Mouse (Mus musculus): ENCODE data around the gene Tm9sf4. TPM values are rescaled to one million over a fixed set of nuclear protein-coding genes. Genes with fewer than 3 reads are reported as not detected.
A peak's percentile ranks its signal among the peaks of the same experiment; 100 is the strongest.

Gene Tm9sf4
- polyA plus RNA-seq, 1 experiment from 2014 or later = 86.8 TPM

DNA sequence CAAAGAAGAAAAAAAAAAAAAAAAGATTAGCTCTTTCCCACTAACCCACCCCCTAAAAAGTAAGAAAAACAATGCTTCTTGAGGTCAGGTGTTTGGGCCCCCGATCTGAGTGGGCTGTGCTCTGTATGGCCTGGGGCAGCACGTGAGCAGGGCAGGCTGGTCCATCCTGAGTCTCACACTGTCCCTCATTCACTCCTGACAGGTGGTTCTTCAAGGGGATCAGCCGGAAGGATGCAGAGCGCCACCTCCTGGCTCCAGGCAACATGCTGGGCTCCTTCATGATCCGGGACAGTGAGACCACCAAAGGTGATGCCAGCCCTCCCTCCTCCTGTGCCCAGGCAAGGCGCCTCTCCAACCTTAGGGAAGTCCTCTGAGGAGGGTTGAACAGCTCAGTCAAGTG lies 30.1 kb upstream of the Tm9sf4 start:
- Histone ChIP-seq H3K4me3 (ENCODE audit: low read depth, low read length) (no peak overlapping the region), H3K36me3 (ENCODE audit: control insufficient read depth, insufficient read depth, low read length) (no peaks in the 10 kb centered on the region), H3K4me1 (replicated peaks; ENCODE audit: control insufficient read depth, insufficient read depth, low read length) (no peaks in the 10 kb centered on the region), H3K27ac (ENCODE audit: low read depth) (no peak overlapping the region), H3K9me3 (ENCODE audit: control insufficient read depth, low read length) (no peaks in the 10 kb centered on the region), H3K27me3 (replicated peaks; ENCODE audit: control insufficient read depth, insufficient read depth, low read length) (no peaks in the 10 kb centered on the region), H3K4me2 (ENCODE audit: low read length) (no peak overlapping the region), H3K9ac (ENCODE audit: low read length) (no peak overlapping the region)
- ATAC-seq (replicated peaks; ENCODE audit: low FRiP score, low TSS enrichment, low read depth) (no peak), DNase-seq (ENCODE audit: low spot score) (no peak)
- 17% methylated on average over 6 of the region's 6 CpGs for WGBS

DNA sequence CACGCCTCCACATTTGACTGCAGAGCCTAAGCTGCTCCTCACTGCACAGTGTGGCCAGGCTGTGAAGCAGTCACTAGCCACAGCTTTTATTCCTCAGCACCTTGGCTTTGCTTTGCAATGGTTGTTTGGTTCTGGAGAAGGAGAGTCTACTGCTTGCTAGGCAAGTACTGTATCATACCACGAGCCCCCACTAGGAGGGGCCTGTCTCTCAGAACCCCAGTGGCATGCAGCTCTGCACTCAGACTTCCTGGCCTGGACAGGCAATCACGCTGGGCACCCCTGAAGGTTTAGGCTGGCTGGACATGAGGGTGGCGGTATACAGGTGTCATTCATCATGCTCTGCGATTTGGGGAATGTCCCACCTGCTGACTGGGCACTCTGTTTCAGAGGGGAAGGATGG lies 26.9 kb upstream of the Tm9sf4 start:
- Histone ChIP-seq H3K4me3 (ENCODE audit: low read depth, low read length) (no peak overlapping the region), H3K9ac (ENCODE audit: low read length) (no peak overlapping the region), H3K4me1 (replicated peaks; ENCODE audit: control insufficient read depth, insufficient read depth, low read length) (no peaks in the 10 kb centered on the region), H3K27me3 (replicated peaks; ENCODE audit: control insufficient read depth, insufficient read depth, low read length) (no peaks in the 10 kb centered on the region), H3K36me3 (ENCODE audit: control insufficient read depth, insufficient read depth, low read length) (no peaks in the 10 kb centered on the region), H3K4me2 (ENCODE audit: low read length) (no peak overlapping the region), H3K27ac (ENCODE audit: low read depth) (no peak overlapping the region), H3K9me3 (ENCODE audit: control insufficient read depth, low read length) (no peaks in the 10 kb centered on the region)
- ATAC-seq (replicated peaks; ENCODE audit: low FRiP score, low TSS enrichment, low read depth) = 0 out of 2 replicates have a peak, but pooled peaks have one; percentile 50
- WGBS = 40% methylated on average over 5 of the region's 5 CpGs
- DNase-seq (ENCODE audit: low spot score) = peak; percentile 54

DNA sequence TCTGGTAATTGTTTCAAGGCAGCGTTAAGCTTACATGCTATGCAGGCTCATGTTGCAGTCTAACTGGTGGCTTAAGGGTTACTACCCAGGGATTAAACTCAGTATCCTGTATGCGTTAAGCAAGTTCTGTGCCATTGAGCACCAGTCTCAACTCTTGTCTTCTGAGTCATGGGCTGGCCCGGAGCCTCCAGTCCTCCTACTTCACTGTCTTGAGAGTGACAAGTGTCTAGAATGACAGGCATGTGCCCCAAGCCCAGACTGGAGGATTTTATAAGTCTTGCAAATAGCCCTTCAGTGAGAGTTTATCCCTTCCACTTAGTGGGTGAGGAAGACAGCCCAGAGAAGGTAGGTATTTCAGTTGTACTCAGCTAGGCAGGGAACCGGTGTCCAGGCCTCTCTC lies 24.9 kb upstream of the Tm9sf4 start:
- Histone ChIP-seq H3K27ac (ENCODE audit: low read depth) (no peak overlapping the region), H3K9ac (ENCODE audit: low read length) (no peak overlapping the region), H3K4me3 (ENCODE audit: low read depth, low read length) (no peak overlapping the region), H3K4me2 (ENCODE audit: low read length) (no peak overlapping the region), H3K9me3 (ENCODE audit: control insufficient read depth, low read length) (no peaks in the 10 kb centered on the region), H3K27me3 (replicated peaks; ENCODE audit: control insufficient read depth, insufficient read depth, low read length) (no peaks in the 10 kb centered on the region), H3K4me1 (replicated peaks; ENCODE audit: control insufficient read depth, insufficient read depth, low read length) (no peaks in the 10 kb centered on the region), H3K36me3 (ENCODE audit: control insufficient read depth, insufficient read depth, low read length) (no peaks in the 10 kb centered on the region)
- WGBS = 67% methylated on average over 4 of the region's 4 CpGs
- no peak for ATAC-seq (replicated peaks; ENCODE audit: low FRiP score, low TSS enrichment, low read depth)
- DNase-seq (ENCODE audit: low spot score) = no peak

GRCm38 (mm10) chr2:153139158-153139557 lies 21.9 kb upstream of the Tm9sf4 start:
- ATAC-seq (replicated peaks; ENCODE audit: low FRiP score, low TSS enrichment, low read depth) = no peak
- WGBS = 79% methylated on average over 7 of the region's 7 CpGs

GRCm38 (mm10) chr2:153139996-153140613 lies 21.0 kb upstream of the Tm9sf4 start:
- no peak for ATAC-seq (replicated peaks; ENCODE audit: low FRiP score, low TSS enrichment, low read depth)
- no peaks in the 10 kb centered on the region for H3K9me3 ChIP-seq (ENCODE audit: control insufficient read depth, low read length)
- DNase-seq (ENCODE audit: low spot score) = no peak
- no peak overlapping the region for H3K27ac ChIP-seq (ENCODE audit: low read depth)
- no peaks in the 10 kb centered on the region for H3K27me3 ChIP-seq (replicated peaks; ENCODE audit: control insufficient read depth, insufficient read depth, low read length)
- H3K4me3 ChIP-seq (ENCODE audit: low read depth, low read length) = no peak overlapping the region
- no peaks in the 10 kb centered on the region for H3K36me3 ChIP-seq (ENCODE audit: control insufficient read depth, insufficient read depth, low read length)
- no peaks in the 10 kb centered on the region for H3K4me1 ChIP-seq (replicated peaks; ENCODE audit: control insufficient read depth, insufficient read depth, low read length)
- 22% methylated on average over 9 of the region's 9 CpGs for WGBS
- H3K4me2 ChIP-seq (ENCODE audit: low read length) = no peak overlapping the region
- H3K9ac ChIP-seq (ENCODE audit: low read length) = no peak overlapping the region

More at GRCm38 (mm10) chr2:153139158-153139557, 21.9 kb upstream of the Tm9sf4 start:
- Histone ChIP-seq H3K4me2 (ENCODE audit: low read length) (no peak overlapping the region), H3K4me3 (ENCODE audit: low read depth, low read length) (no peak overlapping the region), H3K36me3 (ENCODE audit: control insufficient read depth, insufficient read depth, low read length) (no peaks in the 10 kb centered on the region), H3K4me1 (replicated peaks; ENCODE audit: control insufficient read depth, insufficient read depth, low read length) (no peaks in the 10 kb centered on the region), H3K9me3 (ENCODE audit: control insufficient read depth, low read length) (no peaks in the 10 kb centered on the region), H3K27me3 (replicated peaks; ENCODE audit: control insufficient read depth, insufficient read depth, low read length) (no peaks in the 10 kb centered on the region), H3K27ac (ENCODE audit: low read depth) (no peak overlapping the region), H3K9ac (ENCODE audit: low read length) (no peak overlapping the region)
- no peak for DNase-seq (ENCODE audit: low spot score)

GRCm38 (mm10) chr2:153142620-153143199 lies 18.4 kb upstream of the Tm9sf4 start:
- H3K27ac ChIP-seq (ENCODE audit: low read depth) = no peak overlapping the region
- 0 out of 2 replicates have a peak, but pooled peaks have one; percentile 29 for ATAC-seq (replicated peaks; ENCODE audit: low FRiP score, low TSS enrichment, low read depth)
- H3K4me3 ChIP-seq (ENCODE audit: low read depth, low read length) = no peak overlapping the region
- WGBS = 24% methylated on average over 10 of the region's 10 CpGs
- H3K36me3 ChIP-seq (ENCODE audit: control insufficient read depth, insufficient read depth, low read length) = no peaks in the 10 kb centered on the region
- H3K9ac ChIP-seq (ENCODE audit: low read length) = no peak overlapping the region
- H3K27me3 ChIP-seq (replicated peaks; ENCODE audit: control insufficient read depth, insufficient read depth, low read length) = no peaks in the 10 kb centered on the region
- H3K4me1 ChIP-seq (replicated peaks; ENCODE audit: control insufficient read depth, insufficient read depth, low read length) = no peaks in the 10 kb centered on the region
- H3K4me2 ChIP-seq (ENCODE audit: low read length) = no peak overlapping the region
- DNase-seq (ENCODE audit: low spot score) = peak; percentile 83
- no peaks in the 10 kb centered on the region for H3K9me3 ChIP-seq (ENCODE audit: control insufficient read depth, low read length)

GRCm38 (mm10) chr2:153145346-153145745 lies 15.8 kb upstream of the Tm9sf4 start:
- no peak overlapping the region for H3K4me2 ChIP-seq (ENCODE audit: low read length)
- H3K9me3 ChIP-seq (ENCODE audit: control insufficient read depth, low read length) = no peaks in the 10 kb centered on the region
- no peaks in the 10 kb centered on the region for H3K4me1 ChIP-seq (replicated peaks; ENCODE audit: control insufficient read depth, insufficient read depth, low read length)
- no peak overlapping the region for H3K27ac ChIP-seq (ENCODE audit: low read depth)
- H3K27me3 ChIP-seq (replicated peaks; ENCODE audit: control insufficient read depth, insufficient read depth, low read length) = no peaks in the 10 kb centered on the region
- no peak overlapping the region for H3K9ac ChIP-seq (ENCODE audit: low read length)
- H3K4me3 ChIP-seq (ENCODE audit: low read depth, low read length) = no peak overlapping the region
- no peak for DNase-seq (ENCODE audit: low spot score)
- 73% methylated on average over 5 of the region's 5 CpGs for WGBS
- ATAC-seq (replicated peaks; ENCODE audit: low FRiP score, low TSS enrichment, low read depth) = no peak
- H3K36me3 ChIP-seq (ENCODE audit: control insufficient read depth, insufficient read depth, low read length) = no peaks in the 10 kb centered on the region

DNA sequence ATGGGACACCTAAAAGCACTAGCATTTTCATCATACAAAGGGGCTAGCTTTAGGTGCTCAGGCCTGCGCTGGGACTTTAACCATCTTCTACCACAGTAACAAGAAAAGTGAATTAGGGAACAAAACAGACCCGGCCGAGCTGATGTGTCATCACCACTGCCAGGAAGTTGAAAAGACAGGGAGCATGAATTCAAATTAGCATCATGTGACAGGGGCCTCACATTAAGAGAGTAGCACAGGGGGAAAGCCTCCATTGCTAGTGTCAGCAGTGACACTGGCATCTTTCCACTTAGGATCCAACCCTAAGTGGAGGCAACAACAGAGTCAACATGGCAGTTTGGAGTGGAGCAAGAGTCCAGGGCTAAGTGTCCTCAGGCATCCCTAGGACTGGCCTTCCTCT lies 13.9 kb upstream of the Tm9sf4 start:
- H3K4me1 ChIP-seq (replicated peaks; ENCODE audit: control insufficient read depth, insufficient read depth, low read length) = no peaks in the 10 kb centered on the region
- no peak overlapping the region for H3K27ac ChIP-seq (ENCODE audit: low read depth)
- H3K4me2 ChIP-seq (ENCODE audit: low read length) = no peak overlapping the region
- WGBS = 74% methylated on average over 3 of the region's 3 CpGs
- no peak overlapping the region for H3K4me3 ChIP-seq (ENCODE audit: low read depth, low read length)
- H3K27me3 ChIP-seq (replicated peaks; ENCODE audit: control insufficient read depth, insufficient read depth, low read length) = no peaks in the 10 kb centered on the region
- no peak overlapping the region for H3K9ac ChIP-seq (ENCODE audit: low read length)
- no peaks in the 10 kb centered on the region for H3K9me3 ChIP-seq (ENCODE audit: control insufficient read depth, low read length)
- DNase-seq (ENCODE audit: low spot score) = no peak
- no peaks in the 10 kb centered on the region for H3K36me3 ChIP-seq (ENCODE audit: control insufficient read depth, insufficient read depth, low read length)
- no peak for ATAC-seq (replicated peaks; ENCODE audit: low FRiP score, low TSS enrichment, low read depth)

- Histone ChIP-seq H3K27ac (ENCODE audit: low read depth) (no peak overlapping the region), H3K36me3 (ENCODE audit: control insufficient read depth, insufficient read depth, low read length) (no peaks in the 10 kb centered on the region), H3K27me3 (replicated peaks; ENCODE audit: control insufficient read depth, insufficient read depth, low read length) (no peaks in the 10 kb centered on the region), H3K4me2 (ENCODE audit: low read length) (no peak overlapping the region), H3K9ac (ENCODE audit: low read length) (no peak overlapping the region), H3K4me3 (ENCODE audit: low read depth, low read length) (no peak overlapping the region), H3K9me3 (ENCODE audit: control insufficient read depth, low read length) (no peaks in the 10 kb centered on the region), H3K4me1 (replicated peaks; ENCODE audit: control insufficient read depth, insufficient read depth, low read length) (no peaks in the 10 kb centered on the region)
- WGBS = 27% methylated on average over 3 of the region's 3 CpGs
- DNase-seq (ENCODE audit: low spot score) = peak; percentile 82
- no peak for ATAC-seq (replicated peaks; ENCODE audit: low FRiP score, low TSS enrichment, low read depth)
Observed at GRCm38 (mm10) chr2:153147715-153148114, 13.4 kb upstream of the Tm9sf4 start.
